Mouse (Mus musculus): ENCODE measurements at regions not wholly inside any gene's neighbourhood (a gene's known extent, or its start where the extent isn't known, plus 50 kb on each side); places are given as distances from the start of the nearest gene placed in this dataset.
"Not testable (repeated sequence)": the region's sequence is repeated elsewhere in the genome, so short reads cannot be mapped to it uniquely, and the experiment has no call there.

- DNase-seq (ENCODE audit: low spot score): no peak
Measured at GRCm38 (mm10) chr5:39335321-39335720, 420.0 kb downstream of the Hs3st1 start.

DNA sequence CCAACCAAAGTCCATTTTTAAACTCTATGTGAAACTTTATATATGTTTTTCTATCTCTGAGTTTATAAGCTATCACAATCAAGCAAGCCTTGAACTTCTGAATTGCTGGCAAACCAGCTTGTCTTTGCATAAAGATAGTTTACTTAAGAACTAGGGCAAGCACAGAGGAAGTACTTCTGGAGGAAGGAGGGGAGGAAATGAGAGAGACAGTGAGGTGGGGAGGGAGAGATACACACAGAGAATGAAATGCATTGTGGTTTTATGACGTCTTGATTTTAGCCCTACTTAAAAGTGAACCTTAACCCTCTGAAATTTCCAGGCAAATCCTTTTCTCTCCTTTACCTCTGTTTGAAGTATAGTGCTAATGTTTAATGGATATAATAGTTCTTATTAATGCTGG lies 421.0 kb downstream of the Hs3st1 start:
- DNase-seq (ENCODE audit: low spot score): no peak

- peak; percentile 22 for DNase-seq (ENCODE audit: low spot score)
Measured at GRCm38 (mm10) chr5:39325399-39325798, 429.9 kb downstream of the Hs3st1 start.

DNA sequence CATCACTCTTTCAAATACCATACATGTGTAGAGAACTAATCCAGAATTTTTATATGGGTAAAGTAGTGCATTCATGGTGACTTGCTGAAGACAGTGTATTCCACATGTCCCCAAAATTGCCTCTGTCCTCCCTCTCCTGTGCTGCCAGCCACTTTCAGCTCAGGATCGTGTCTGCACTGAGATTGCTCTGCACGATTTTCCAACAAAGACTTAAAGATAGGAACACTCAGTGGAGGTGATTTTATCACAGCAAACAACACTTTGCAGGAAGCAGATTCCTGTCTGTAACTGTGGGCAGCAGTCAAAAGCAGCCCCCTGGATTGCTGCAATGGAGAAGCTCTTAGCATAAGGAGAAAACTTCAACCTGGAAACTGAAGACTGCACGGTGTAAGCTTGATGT lies 438.8 kb downstream of the Hs3st1 start:
- DNase-seq (ENCODE audit: low spot score): no peak

DNA sequence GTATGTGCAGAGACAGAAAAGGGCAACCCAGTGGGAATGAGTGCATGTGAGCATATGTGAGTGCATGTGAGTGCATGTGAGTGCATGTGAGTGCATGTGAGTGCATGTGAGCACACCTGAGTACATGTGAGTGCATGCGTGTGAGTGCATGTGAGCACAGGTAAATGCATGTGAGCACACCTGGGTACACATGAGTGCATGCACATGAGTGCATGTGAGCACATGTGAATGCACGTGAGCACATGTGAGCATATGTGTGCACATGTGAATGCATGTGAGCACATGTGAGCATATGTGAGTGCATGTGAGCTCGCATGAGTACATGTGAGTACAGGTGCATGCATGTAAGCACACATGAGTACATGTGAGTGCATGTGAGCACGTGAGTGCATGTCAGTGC lies 434.6 kb upstream of the Clnk start:
- DNase-seq (ENCODE audit: low spot score): no peak

- no peak for DNase-seq (ENCODE audit: low spot score)
Measured at GRCm38 (mm10) chr5:39305794-39306193, 429.2 kb upstream of the Clnk start.

GRCm38 (mm10) chr5:39292849-39293248 lies 416.2 kb upstream of the Clnk start:
- no peak for DNase-seq (ENCODE audit: low spot score)

DNA sequence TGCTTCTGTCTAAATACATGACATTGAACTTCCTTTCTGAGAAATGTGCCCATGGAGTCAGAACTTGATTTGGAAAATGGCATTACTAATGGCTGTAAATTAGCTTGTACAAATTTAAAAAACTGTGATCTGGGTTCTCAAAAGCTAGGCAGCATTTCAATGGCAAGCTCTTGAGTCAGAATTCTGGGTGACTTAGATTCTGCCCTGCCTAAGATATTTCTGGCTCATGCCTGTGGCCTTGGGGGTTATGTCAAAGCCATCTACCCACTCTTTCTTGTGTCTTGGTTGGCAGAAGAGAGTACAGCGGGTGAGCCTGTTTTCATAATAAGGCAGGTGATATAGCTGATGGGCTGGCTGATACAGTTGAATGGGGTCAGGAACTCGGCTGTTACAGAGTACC lies 404.4 kb upstream of the Clnk start:
- DNase-seq (ENCODE audit: low spot score): no peak

- no peak for DNase-seq (ENCODE audit: low spot score)
Measured at GRCm38 (mm10) chr5:39273710-39274385, 397.2 kb upstream of the Clnk start.

- no peak for DNase-seq (ENCODE audit: low spot score)
Measured at GRCm38 (mm10) chr5:39267106-39267505, 390.5 kb upstream of the Clnk start.

DNA sequence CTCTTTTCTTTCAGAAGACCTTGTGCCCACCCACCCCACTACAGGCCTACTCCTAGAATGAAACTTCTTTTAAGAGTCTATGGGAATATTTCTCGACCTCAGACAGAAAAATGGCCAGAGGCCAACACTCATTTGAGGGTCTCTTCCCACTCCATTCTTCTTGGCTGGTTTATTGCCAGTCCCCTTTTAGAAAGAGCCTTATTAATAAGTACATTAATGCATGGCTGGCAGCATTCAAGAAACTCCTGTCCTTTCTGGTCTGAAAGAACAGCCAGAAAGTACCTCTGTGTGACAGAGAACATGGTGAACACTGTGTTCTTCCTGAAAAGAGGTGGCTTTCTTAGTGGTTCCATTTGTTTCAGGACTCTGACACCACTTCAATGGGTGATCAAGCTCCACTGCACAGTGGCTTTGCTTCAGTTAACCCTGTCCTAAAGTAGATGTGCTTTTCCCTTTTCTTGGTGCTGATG lies 384.1 kb upstream of the Clnk start:
- no peak for DNase-seq (ENCODE audit: low spot score)

DNA sequence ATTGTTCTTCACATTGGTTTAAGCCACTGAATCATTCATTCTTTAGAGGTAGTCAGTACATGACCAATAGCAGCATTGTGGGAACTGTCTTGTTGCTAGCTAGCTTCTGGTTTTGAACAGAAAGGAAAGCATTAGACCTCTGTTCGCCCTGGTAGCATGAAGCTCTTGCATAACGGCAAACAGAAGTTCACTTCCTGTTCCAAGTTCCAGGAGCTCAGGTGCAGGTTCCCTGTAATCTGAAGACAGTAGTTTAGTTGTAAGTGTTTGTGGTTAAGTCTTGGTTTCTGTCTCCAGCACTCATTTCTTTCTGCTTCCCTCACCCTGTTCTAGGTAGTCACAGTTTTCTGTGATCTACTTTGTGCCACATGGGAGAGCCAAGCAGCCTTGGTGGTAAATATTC lies 381.1 kb upstream of the Clnk start:
- DNase-seq (ENCODE audit: low spot score): no peak

- DNase-seq (ENCODE audit: low spot score): no peak
Measured at GRCm38 (mm10) chr5:39252206-39252605, 375.6 kb upstream of the Clnk start.

DNA sequence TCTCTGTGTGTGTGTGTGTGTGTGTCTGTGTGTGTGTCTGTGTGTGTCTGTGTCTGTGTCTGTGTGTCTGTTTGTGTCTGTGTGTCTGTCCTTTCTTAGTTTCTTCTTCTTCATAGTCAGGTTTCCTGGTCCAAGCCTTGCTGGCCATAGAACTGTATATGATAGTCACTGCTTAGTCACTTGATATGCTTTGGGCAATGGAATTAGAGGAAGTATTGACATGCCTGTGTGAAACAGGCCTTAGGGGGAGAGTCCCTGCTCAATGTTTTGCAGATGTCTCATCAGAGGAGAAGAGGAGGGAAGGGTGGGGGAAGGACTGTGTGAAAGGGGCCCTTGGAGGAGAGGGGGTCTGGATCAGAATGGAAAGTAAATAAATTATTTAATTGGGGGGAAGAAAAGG lies 374.4 kb upstream of the Clnk start:
- DNase-seq (ENCODE audit: low spot score): no peak

DNA sequence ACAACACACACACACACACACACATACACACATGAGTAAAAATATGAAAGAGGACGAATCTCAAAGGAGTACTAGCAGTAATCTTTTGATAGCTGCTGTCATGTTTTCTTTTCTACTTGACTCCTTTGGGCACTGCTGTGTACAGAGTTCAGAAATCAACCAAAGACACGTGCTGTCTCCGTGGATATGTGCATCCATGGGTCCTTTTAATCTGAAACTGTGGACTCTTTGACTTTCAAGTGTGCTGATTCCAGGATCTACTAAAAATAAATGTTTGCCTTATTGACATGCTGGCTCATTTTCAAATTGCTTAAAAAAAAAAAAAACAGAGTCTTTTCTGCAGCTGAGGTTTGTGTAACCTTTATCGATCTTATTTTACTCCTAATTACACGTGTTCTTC lies 343.1 kb upstream of the Clnk start:
- DNase-seq (ENCODE audit: low spot score): no peak

GRCm38 (mm10) chr5:39216326-39216725 lies 339.7 kb upstream of the Clnk start:
- no peak for DNase-seq (ENCODE audit: low spot score)

- no peak for DNase-seq (ENCODE audit: low spot score)
Measured at GRCm38 (mm10) chr5:39215016-39215415, 338.4 kb upstream of the Clnk start.

- peak; percentile 33 for DNase-seq (ENCODE audit: low spot score)
Measured at GRCm38 (mm10) chr5:39212550-39212949, 335.9 kb upstream of the Clnk start.

DNA sequence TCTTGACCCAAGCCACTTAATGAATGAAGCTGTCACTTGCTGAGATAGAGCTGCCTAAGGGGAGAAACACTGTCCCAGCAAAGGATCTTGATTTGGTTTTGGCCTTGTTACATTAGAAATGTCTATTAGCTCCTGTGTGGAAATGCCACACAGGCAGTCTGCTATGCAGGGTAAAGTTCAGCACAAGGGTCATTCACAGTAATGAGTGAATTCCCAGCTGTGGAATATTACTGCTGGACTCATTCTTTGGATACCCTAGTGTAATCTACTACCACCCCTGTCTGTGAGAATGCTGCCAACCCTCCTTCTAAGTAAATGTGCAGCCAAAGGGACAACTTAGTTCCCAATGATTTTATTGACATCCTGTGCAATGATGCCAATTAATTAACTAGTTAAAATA lies 322.2 kb upstream of the Clnk start:
- DNase-seq (ENCODE audit: low spot score): no peak

DNA sequence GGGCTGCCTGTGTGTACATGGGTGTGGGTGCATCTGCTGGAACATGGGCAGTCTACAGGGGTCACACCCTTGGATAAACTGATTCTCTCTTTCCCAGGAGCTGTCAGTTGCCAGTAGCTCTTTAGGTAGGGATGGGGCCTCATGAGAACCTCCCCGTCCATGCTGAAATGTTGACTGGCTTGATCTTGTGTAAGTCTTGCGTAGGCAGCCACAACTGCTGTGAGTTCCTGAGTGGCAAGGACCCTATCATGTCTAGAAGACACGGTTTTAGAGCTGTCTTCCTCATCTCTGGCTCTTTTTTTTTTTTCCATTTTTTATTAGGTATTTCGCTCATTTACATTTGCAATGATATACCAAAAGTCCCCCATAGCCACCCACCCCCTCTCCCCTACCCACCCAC lies 314.5 kb upstream of the Clnk start:
- DNase-seq (ENCODE audit: low spot score): not testable (repeated sequence)

GRCm38 (mm10) chr5:39181616-39182402 lies 305.2 kb upstream of the Clnk start:
- no peak for DNase-seq (ENCODE audit: low spot score)

DNA sequence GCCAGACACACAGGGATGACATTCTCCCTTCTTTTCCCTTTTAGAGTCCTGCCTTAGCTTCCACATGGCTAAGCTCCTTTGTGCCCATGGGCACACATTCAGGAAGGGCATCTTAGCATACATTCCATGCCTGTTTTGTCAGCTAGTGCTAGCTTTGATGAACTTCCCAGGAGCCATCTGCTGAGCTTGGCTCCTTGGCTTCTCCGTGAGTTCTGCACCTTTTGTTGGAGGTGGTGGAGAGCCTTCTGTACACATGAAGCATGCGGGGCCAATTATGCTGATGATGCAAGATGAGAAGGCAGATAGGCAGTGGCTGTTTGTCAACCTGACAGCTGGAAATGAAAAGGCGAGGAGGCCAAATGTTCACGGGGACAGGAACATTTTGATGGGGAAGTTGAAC lies 304.4 kb upstream of the Clnk start:
- DNase-seq (ENCODE audit: low spot score): no peak

- DNase-seq (ENCODE audit: low spot score): no peak
Measured at GRCm38 (mm10) chr5:39177891-39178290, 301.3 kb upstream of the Clnk start.

- no peak for DNase-seq (ENCODE audit: low spot score)
Measured at GRCm38 (mm10) chr5:39176906-39177305, 300.3 kb upstream of the Clnk start.
